Mouse (Mus musculus) midbrain, embryonic 15.5 days (tissue): ENCODE measurements around the gene Galnt18. TPM values are rescaled to one million over a fixed set of nuclear protein-coding genes. Genes with fewer than 3 reads are reported as not detected.
A peak's percentile ranks its signal among the peaks of the same experiment; 100 is the strongest.

Experiments used
- ATAC-seq: fragments of 200-750 bp; cut with Nextera tagmentation; replicated peaks from 2 replicates; pipeline ENCODE4 v1.8.0; 2017; ENCODE audit warnings: moderate TSS enrichment
- H3K27ac ChIP-seq: fragments of 300-500 bp; sonication (generic); 2 replicates; pipeline ENCODE4 v1.5.1; 2015; ENCODE audit warnings: mild to moderate bottlenecking, inconsistent platforms
- H3K27me3 ChIP-seq: fragments of 300-500 bp; sonication (generic); replicated peaks from 2 replicates; pipeline ENCODE4 v1.6.1; 2015; ENCODE audit warnings: inconsistent platforms
- H3K36me3 ChIP-seq: fragments of 300-500 bp; sonication (generic); replicated peaks from 2 replicates; pipeline ENCODE4 v1.6.1; 2015; ENCODE audit warnings: inconsistent platforms
- H3K4me1 ChIP-seq: fragments of 300-500 bp; sonication (generic); 2 replicates; pipeline ENCODE4 v1.6.1; 2015; ENCODE audit warnings: inconsistent platforms
- H3K4me2 ChIP-seq: fragments of 300-500 bp; sonication (generic); 2 replicates; pipeline ENCODE4 v1.6.1; 2015; ENCODE audit warnings: inconsistent platforms, mild to moderate bottlenecking, moderate library complexity
- H3K4me3 ChIP-seq: fragments of 300-500 bp; sonication (generic); 2 replicates; pipeline ENCODE4 v1.5.1; 2015; ENCODE audit warnings: mild to moderate bottlenecking, inconsistent platforms
- H3K9ac ChIP-seq: fragments of 300-500 bp; sonication (generic); 2 replicates; pipeline ENCODE4 v1.6.1; 2015; ENCODE audit warnings: mild to moderate bottlenecking, inconsistent platforms
- H3K9me3 ChIP-seq: fragments of 300-500 bp; sonication (generic); 2 replicates; pipeline ENCODE4 v1.6.1; 2016; ENCODE audit warnings: inconsistent platforms
- WGBS: fragments of 180-500 bp; shearing (Covaris S2); methylation state at CpG from one replicate; pipeline ENCODE4 v1.1.7; 2015; ENCODE audit warnings: mixed read lengths; 5-methylcytosine and 5-hydroxymethylcytosine counted together
- polyA plus RNA-seq: library from polyadenylated mRNA; unstranded; fragments of >200 nt; fragmentation: Nextera tagmentation; extraction: Ambion mirVana; gene quantifications from 2 replicates; pipeline ENCODE4 v1.2.1, GENCODE M21; 2015

Galnt18 gene
- polyA plus RNA-seq, 1 experiment from 2014 or later = 16.8 TPM

DNA sequence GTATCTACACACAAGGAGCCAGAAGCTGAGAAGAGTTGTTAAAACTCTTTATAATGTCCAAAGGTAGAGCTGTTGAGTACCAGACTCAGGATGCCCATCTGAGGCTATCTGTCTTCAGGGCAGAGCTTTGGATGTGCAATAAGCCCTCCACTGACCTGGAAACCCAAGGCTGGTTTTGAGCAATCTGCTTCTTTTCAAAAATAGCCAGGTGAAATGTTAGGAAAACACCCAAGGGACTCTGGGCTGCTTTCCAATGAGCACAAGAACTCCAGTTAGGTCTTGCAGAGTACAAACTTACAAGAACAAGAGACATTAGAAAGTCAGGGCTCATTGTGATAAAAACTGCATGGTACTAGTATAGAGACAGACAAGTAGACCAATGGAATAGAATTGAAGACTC lies 135.4 kb downstream of the Galnt18 start:
- ATAC-seq = no peak
- Histone ChIP-seq H3K27ac (no peak overlapping the region), H3K9ac (no peak overlapping the region), H3K9me3 (no peaks in the 10 kb centered on the region), H3K27me3 (no peaks in the 10 kb centered on the region), H3K4me3 (no peak overlapping the region), H3K4me1 (peaks cover 4% of the 10 kb centered on the region; the same call in 1 of the 2 replicates), H3K36me3 (no peaks in the 10 kb centered on the region), H3K4me2 (no peak overlapping the region)

DNA sequence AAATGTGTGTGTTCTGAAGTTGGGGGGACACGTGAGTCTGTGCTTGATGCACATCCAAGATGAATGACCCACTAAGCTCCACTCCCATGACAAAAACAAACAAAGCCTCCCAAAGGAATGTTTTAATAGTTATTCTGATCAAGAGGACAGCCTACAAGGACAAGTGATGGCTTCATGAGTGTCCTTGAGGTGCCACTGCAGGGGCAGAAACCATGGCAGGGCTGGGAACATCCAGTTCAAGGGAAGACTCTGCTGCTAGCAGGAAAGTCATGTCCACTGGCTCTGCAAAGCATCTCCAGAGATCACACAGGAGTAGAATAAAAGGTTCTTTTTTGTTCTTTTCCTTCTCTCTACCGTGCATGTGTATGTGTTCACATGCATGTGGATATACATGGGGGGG lies 140.9 kb downstream of the Galnt18 start:
- Histone ChIP-seq H3K4me3 (no peak overlapping the region), H3K9me3 (no peaks in the 10 kb centered on the region), H3K9ac (no peak overlapping the region), H3K4me1 (peaks cover 6% of the 10 kb centered on the region; the same call in 1 of the 2 replicates), H3K4me2 (no peak overlapping the region), H3K27me3 (no peaks in the 10 kb centered on the region), H3K27ac (no peak overlapping the region), H3K36me3 (no peaks in the 10 kb centered on the region)
- 77% methylated on average over 2 of the region's 2 CpGs for WGBS
- ATAC-seq = no peak

- 76% methylated on average over 5 of the region's 5 CpGs for WGBS
Observed at GRCm38 (mm10) chr7:111638465-111638864, 141.3 kb downstream of the Galnt18 start.

DNA sequence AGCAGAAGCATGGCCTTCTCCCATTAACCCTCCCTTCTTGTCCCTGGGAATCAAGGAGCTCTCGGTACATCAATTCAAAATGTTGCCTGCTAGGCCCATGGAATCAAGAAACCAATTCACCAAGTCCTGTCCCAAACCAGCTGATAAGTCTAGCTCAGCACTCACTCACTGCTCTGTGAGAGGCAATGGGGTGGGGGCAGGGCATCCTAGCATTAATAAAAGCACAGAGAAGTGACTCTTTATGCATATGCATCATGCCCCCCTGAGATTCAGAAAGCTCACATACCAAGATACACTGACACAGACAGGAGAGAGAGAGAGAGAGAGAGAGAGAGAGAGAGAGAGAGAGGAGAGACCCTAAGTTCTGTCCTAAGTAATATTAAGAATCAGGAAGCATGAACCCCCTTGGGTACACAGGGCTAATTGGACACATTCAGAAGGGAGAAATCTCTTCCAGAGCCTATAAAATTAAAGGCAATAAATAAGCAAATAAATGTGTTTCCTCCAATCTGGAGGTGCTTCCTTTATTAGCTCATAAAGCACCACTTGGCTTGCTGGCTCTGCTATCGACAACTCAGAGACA lies 141.8 kb downstream of the Galnt18 start:
- ATAC-seq = no peak
- Histone ChIP-seq H3K27me3 (no peaks in the 10 kb centered on the region), H3K9ac (no peak overlapping the region), H3K27ac (no peak overlapping the region), H3K9me3 (no peaks in the 10 kb centered on the region), H3K4me3 (no peak overlapping the region), H3K4me2 (no peak overlapping the region), H3K36me3 (no peaks in the 10 kb centered on the region), H3K4me1 (peaks cover 6% of the 10 kb centered on the region; the same call in 1 of the 2 replicates)
- WGBS = 70% methylated on average over 2 of the region's 2 CpGs

More at GRCm38 (mm10) chr7:111638465-111638864, 141.3 kb downstream of the Galnt18 start:
- no peak overlapping the region for H3K9ac ChIP-seq
- no peak for ATAC-seq
- no peak overlapping the region for H3K4me3 ChIP-seq
- no peaks in the 10 kb centered on the region for H3K9me3 ChIP-seq
- H3K36me3 ChIP-seq = no peaks in the 10 kb centered on the region
- no peaks in the 10 kb centered on the region for H3K27me3 ChIP-seq
- no peak overlapping the region for H3K27ac ChIP-seq
- H3K4me1 ChIP-seq = peaks cover 6% of the 10 kb centered on the region; the same call in 1 of the 2 replicates
- H3K4me2 ChIP-seq = no peak overlapping the region

DNA sequence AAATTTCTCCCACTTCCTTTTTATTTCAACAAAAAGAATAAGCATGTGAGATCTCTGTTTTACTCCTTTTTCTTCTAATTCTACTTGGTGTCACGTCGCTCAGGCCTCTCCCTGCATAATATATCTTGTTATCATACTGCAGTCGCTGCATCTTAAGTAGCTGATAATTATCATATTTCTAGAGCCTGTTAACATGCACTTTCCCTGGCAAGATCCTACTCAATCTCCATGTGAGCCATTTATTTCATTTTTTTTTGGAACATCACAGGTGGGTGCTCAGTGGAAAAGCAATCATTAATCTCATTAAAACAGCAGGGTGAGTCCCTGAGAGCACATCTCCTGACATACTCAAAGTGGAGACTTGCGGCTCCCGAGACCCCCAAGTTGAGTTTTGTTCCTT lies 143.3 kb downstream of the Galnt18 start:
- H3K4me1 ChIP-seq = peaks cover 6% of the 10 kb centered on the region; the same call in 1 of the 2 replicates
- no peak for ATAC-seq
- H3K27me3 ChIP-seq = no peaks in the 10 kb centered on the region
- H3K36me3 ChIP-seq = no peaks in the 10 kb centered on the region
- H3K9ac ChIP-seq = no peak overlapping the region
- no peak overlapping the region for H3K4me3 ChIP-seq
- no peak overlapping the region for H3K27ac ChIP-seq
- WGBS = 65% methylated on average over 5 of the region's 5 CpGs
- no peak overlapping the region for H3K4me2 ChIP-seq
- no peaks in the 10 kb centered on the region for H3K9me3 ChIP-seq

DNA sequence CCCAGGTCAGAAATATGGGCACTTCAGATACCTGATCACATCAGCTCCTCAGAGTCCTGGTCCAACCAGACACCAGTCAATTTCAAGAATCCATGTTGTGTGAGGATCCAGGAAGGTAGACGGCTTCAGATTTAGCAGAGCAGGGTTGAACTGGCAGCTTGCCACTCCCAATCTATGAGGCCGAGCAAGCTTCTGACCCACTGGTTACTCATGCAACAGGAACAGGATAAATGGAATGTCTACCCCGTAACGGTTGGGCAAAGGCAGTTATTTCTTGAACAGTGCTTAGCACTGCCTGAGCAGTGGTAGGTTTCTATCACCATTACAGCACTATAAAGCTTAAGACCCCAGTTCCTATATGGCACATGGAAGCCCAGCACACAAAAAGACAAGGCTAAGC lies 148.5 kb downstream of the Galnt18 start:
- Histone ChIP-seq H3K9ac (no peak overlapping the region), H3K27ac (no peak overlapping the region), H3K4me1 (peaks cover 4% of the 10 kb centered on the region; the same call in 1 of the 2 replicates), H3K4me2 (no peak overlapping the region), H3K9me3 (no peaks in the 10 kb centered on the region), H3K27me3 (no peaks in the 10 kb centered on the region), H3K4me3 (no peak overlapping the region), H3K36me3 (no peaks in the 10 kb centered on the region)
- WGBS = 81% methylated on average over 4 of the region's 4 CpGs
- ATAC-seq = no peak

GRCm38 (mm10) chr7:111626232-111626631 lies 153.5 kb downstream of the Galnt18 start:
- no peak overlapping the region for H3K4me2 ChIP-seq
- no peaks in the 10 kb centered on the region for H3K27me3 ChIP-seq
- WGBS = 61% methylated on average over 2 of the region's 2 CpGs
- H3K4me1 ChIP-seq = peaks cover 4% of the 10 kb centered on the region; the same call in 1 of the 2 replicates
- H3K27ac ChIP-seq = peak overlapping the region; percentile 66
- H3K9me3 ChIP-seq = no peaks in the 10 kb centered on the region
- no peak overlapping the region for H3K9ac ChIP-seq
- ATAC-seq = peak; percentile 71
- H3K4me3 ChIP-seq = no peak overlapping the region
- H3K36me3 ChIP-seq = no peaks in the 10 kb centered on the region

- peaks cover 4% of the 10 kb centered on the region; the same call in 1 of the 2 replicates for H3K4me1 ChIP-seq
- H3K4me3 ChIP-seq = no peak overlapping the region
- 66% methylated on average over 5 of the region's 5 CpGs for WGBS
- H3K9me3 ChIP-seq = no peaks in the 10 kb centered on the region
- ATAC-seq = peak; percentile 33; the same call in 1 of the 2 replicates
- no peaks in the 10 kb centered on the region for H3K27me3 ChIP-seq
- H3K36me3 ChIP-seq = no peaks in the 10 kb centered on the region
- H3K4me2 ChIP-seq = no peak overlapping the region
- no peak overlapping the region for H3K9ac ChIP-seq
- peak overlapping the region; percentile 66; the same call in 1 of the 2 replicates for H3K27ac ChIP-seq
Observed at GRCm38 (mm10) chr7:111625736-111626135, 154.0 kb downstream of the Galnt18 start.

DNA sequence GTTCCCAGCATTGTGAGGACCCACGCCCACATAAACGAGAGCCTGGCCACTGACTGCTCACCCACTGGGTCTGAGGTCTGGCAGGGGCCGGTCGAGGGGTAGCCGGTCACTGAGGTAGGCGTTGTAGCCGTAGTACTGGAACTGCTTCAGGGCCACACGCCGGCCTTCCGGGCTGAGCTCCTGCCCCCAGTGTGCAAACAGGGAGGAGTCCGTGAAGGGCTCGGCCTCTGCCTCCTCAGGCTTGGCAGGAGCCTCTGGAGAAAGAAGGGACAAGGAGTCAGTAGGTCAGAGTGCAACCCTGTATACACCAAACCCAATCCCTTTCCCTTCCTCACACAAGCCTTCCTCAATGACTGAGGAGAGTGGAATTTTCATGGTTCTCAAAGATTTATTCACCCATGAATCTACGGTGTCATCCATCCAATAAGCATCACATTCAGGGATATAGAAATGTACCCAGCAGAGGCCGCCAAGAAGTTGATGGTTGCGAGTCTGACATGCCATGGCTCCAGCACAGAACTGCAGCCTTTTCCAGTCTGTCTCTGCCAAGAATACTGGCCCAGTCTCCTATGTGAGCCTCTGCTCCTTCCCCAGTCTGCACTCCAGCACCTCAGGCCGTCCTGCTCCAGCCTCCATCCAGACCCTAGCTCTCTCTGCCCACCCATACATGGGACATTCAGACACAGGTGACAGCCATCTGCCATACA lies 163.4 kb downstream of the Galnt18 start:
- H3K36me3 ChIP-seq = no peaks in the 10 kb centered on the region
- WGBS = 64% methylated on average over 16 of the region's 16 CpGs

DNA sequence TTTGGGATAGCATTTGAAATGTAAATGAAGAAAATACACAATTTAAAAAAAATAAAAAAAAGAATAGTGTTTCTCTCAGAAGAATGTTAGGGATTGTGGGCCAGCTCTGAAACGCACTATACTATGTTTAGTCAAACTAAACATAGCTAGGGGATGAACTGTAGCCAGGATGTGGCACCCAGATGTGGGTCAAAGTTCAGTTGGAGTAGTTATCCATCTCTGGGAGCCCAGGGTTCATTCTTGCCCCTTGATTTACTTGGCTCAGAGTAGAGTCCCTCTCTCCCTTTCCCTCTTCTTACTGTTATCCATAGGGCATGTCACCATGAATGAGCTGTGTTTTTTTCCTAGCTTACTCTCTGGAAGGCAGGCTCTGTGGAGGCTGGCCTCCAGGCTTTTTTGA lies 165.3 kb downstream of the Galnt18 start:
- no peak overlapping the region for H3K9ac ChIP-seq
- H3K36me3 ChIP-seq = no peaks in the 10 kb centered on the region
- no peak overlapping the region for H3K27ac ChIP-seq
- no peak overlapping the region for H3K4me3 ChIP-seq
- WGBS = 85% methylated on average over 1 of the region's 1 CpGs
- H3K9me3 ChIP-seq = no peaks in the 10 kb centered on the region
- no peaks in the 10 kb centered on the region for H3K27me3 ChIP-seq
- no peaks in the 10 kb centered on the region for H3K4me1 ChIP-seq
- no peak overlapping the region for H3K4me2 ChIP-seq
- ATAC-seq = no peak

More for the DNA sequence above, 163.4 kb downstream of the Galnt18 start:
- H3K4me1 ChIP-seq = no peaks in the 10 kb centered on the region
- H3K9me3 ChIP-seq = no peaks in the 10 kb centered on the region
- H3K27ac ChIP-seq = no peak overlapping the region
- H3K27me3 ChIP-seq = no peaks in the 10 kb centered on the region
- H3K4me3 ChIP-seq = no peak overlapping the region
- no peak overlapping the region for H3K4me2 ChIP-seq
- no peak for ATAC-seq
- H3K9ac ChIP-seq = no peak overlapping the region

DNA sequence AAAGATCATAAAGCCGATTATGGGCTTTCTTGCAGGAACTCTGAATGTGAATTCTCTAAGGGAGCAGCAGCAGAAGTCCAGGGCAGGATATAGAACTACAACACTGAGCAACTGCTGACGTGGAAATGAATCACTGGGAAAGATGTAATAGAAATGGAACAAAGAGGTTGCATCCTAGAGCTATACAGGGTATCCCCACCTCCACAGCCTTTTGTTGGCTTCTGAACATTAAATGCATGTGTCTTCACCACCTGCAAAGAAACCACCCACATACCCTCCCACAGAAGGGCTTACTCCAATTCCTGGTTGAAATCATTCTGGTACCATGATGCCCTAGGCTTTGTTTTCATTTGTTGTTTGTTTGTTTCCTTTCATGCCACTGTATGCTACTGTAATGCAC lies 172.3 kb downstream of the Galnt18 start:
- 87% methylated on average over 2 of the region's 2 CpGs for WGBS
- no peaks in the 10 kb centered on the region for H3K27me3 ChIP-seq
- H3K36me3 ChIP-seq = no peaks in the 10 kb centered on the region
- ATAC-seq = no peak
- H3K9me3 ChIP-seq = no peaks in the 10 kb centered on the region
- H3K27ac ChIP-seq = no peak overlapping the region
- no peak overlapping the region for H3K4me3 ChIP-seq
- H3K9ac ChIP-seq = no peak overlapping the region
- no peak overlapping the region for H3K4me2 ChIP-seq
- H3K4me1 ChIP-seq = no peaks in the 10 kb centered on the region

GRCm38 (mm10) chr7:111606091-111606490 lies 173.7 kb downstream of the Galnt18 start:
- Histone ChIP-seq H3K4me1 (no peaks in the 10 kb centered on the region), H3K27ac (no peak overlapping the region), H3K9ac (no peak overlapping the region), H3K27me3 (no peaks in the 10 kb centered on the region), H3K4me2 (no peak overlapping the region), H3K9me3 (no peaks in the 10 kb centered on the region), H3K4me3 (no peak overlapping the region), H3K36me3 (no peaks in the 10 kb centered on the region)
- no peak for ATAC-seq
- 92% methylated on average over 3 of the region's 3 CpGs for WGBS

DNA sequence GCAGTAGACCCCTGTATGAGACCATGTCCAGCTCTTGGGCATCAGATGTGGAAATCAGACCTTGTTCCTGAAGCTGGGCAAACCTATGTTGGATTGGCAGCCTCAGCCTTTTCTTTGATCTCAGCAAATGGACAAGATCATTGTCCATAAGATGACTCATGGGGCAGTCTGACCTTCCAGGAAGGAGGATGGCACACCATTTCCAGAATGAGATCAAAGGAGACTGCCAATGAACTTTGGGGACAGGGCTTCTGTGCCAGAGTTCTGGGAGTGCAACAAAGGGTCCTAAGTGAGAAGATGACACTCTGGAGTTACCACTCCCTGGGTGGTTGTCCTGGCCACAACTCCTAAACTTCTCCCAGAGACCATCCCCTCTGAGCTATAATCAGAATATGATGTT lies 174.1 kb downstream of the Galnt18 start:
- no peaks in the 10 kb centered on the region for H3K36me3 ChIP-seq
- no peaks in the 10 kb centered on the region for H3K9me3 ChIP-seq
- no peak overlapping the region for H3K4me2 ChIP-seq
- no peak overlapping the region for H3K9ac ChIP-seq
- no peaks in the 10 kb centered on the region for H3K27me3 ChIP-seq
- H3K4me1 ChIP-seq = no peaks in the 10 kb centered on the region; the same call in 1 of the 2 replicates
- no peak overlapping the region for H3K27ac ChIP-seq
- no peak overlapping the region for H3K4me3 ChIP-seq
- no peak for ATAC-seq
